Mouse (Mus musculus) erythroblast, embryonic 14.5 days (primary cell): Measurements from ENCODE around the gene Actl9.

Experiments
- GATA1 ChIP-seq: IDR thresholded peaks from 2 replicates; pipeline ENCODE4 v1.6.1; 2012; ENCODE audit warnings: low read length, inconsistent platforms, mixed read lengths
- TAL1 ChIP-seq: IDR thresholded peaks from 3 replicates; pipeline ENCODE4 v1.6.1; 2012; ENCODE audit warnings: low read length, inconsistent platforms, mixed read lengths

GRCm38 (mm10) chr17:33456631-33457030, 23.9 kb downstream of the Actl9 start:
- TF ChIP-seq GATA1 (no peak), TAL1 (no peak)
